Mouse (Mus musculus) C2C12 (cell line): ENCODE measurements around the gene Ccdc157. TPM values are rescaled to one million over a fixed set of nuclear protein-coding genes. Genes with fewer than 3 reads are reported as not detected.
A peak's percentile ranks its signal among the peaks of the same experiment; 100 is the strongest.

Experiments
- H3K27me3 ChIP-seq: one replicate; pipeline ENCODE4 v1.6.1; 2011; ENCODE audit not compliant: control insufficient read depth, insufficient read depth, insufficient read length
- H3K36me3 ChIP-seq: one replicate; pipeline ENCODE4 v1.6.1; 2011; ENCODE audit not compliant: control insufficient read depth, insufficient read depth
- H3K4me3 ChIP-seq: one replicate; pipeline ENCODE4 v1.5.1; 2011; ENCODE audit warnings: mild to moderate bottlenecking, control low read depth; ENCODE audit not compliant: poor library complexity, insufficient read depth, severe bottlenecking
- H3K79me2 ChIP-seq: one replicate; pipeline ENCODE4 v1.6.1; 2011; ENCODE audit not compliant: control insufficient read depth, insufficient read depth
- H3K79me3 ChIP-seq: one replicate; pipeline ENCODE4 v1.6.1; 2011; ENCODE audit warnings: low read depth, control low read depth
- H3ac ChIP-seq: one replicate; pipeline ENCODE3; 2011; ENCODE audit warnings: low read depth; ENCODE audit not compliant: control insufficient read depth, insufficient read length
- CEBPB ChIP-seq: IDR thresholded peaks from one replicate; pipeline ENCODE4 v1.6.1; 2011; ENCODE audit warnings: low read depth, mild to moderate bottlenecking, control low read depth, moderate library complexity
- CTCF ChIP-seq: IDR thresholded peaks from one replicate; pipeline ENCODE4 v1.5.1; 2011; ENCODE audit not compliant: control insufficient read depth, insufficient read depth, insufficient read length
- FOSL1 ChIP-seq: IDR thresholded peaks from one replicate; pipeline ENCODE4 v1.8.0; 2011; ENCODE audit warnings: mild to moderate bottlenecking, low read length; ENCODE audit not compliant: poor library complexity, insufficient read depth, severe bottlenecking
- MAX ChIP-seq: IDR thresholded peaks from one replicate; pipeline ENCODE4 v1.6.1; 2011; ENCODE audit warnings: mild to moderate bottlenecking, control low read depth
- MYOD1 ChIP-seq: IDR thresholded peaks from one replicate; pipeline ENCODE4 v1.6.1; 2011; ENCODE audit warnings: low read depth; ENCODE audit not compliant: control insufficient read depth, insufficient read length
- MYOG ChIP-seq: IDR thresholded peaks from one replicate; pipeline ENCODE4 v1.6.1; 2011; ENCODE audit not compliant: control insufficient read depth, insufficient read length; ENCODE audit errors: extremely low read depth
- USF1 ChIP-seq: IDR thresholded peaks from one replicate; pipeline ENCODE4 v1.6.1; 2011; ENCODE audit warnings: low read depth, mild to moderate bottlenecking, control low read depth, moderate library complexity
- polyA plus RNA-seq: library from polyadenylated mRNA; unstranded; fragments of >200 nt; fragmentation: generic; extraction: Trizol; gene quantifications from one replicate; pipeline ENCODE4 v1.2.1, GENCODE M21; 2012; ENCODE audit warnings: missing spikeins

Gene Ccdc157
- polyA plus RNA-seq, 1 experiment: 3.7 TPM

GRCm38 (mm10) chr11:4121691-4122090 is 38.4 kb downstream of the Ccdc157 start:
- Histone ChIP-seq H3K79me2 (no peaks in the 10 kb centered on the region), H3K79me3 (no peaks in the 10 kb centered on the region), H3K27me3 (no peaks in the 10 kb centered on the region), H3K36me3 (no peaks in the 10 kb centered on the region), H3ac (no peak overlapping the region), H3K4me3 (no peak overlapping the region)
- TF ChIP-seq CEBPB (no peak), MYOG (no peak), CTCF (no peak), FOSL1 (no peak), USF1 (no peak), MAX (no peak), MYOD1 (no peak)

DNA sequence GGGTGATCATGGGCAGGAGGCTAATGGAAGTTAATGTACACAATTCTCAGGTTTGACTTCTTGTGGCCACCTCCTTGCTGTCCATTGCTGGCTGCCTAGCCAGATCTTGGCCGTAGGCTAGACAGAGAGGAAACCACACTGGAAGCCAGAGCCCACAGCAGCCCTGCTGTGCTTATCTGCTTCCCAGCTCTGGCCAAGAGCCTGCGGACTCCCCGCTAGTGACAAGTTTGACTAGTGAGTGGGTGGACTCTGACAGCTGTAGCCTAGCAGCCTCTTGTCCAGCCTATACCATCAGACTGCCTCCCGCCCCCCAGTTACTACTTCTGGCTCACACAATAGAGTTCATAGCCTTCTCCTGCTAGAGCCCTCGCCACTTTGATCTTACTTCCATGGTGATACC is 40.5 kb downstream of the Ccdc157 start:
- Histone ChIP-seq H3K36me3 (no peaks in the 10 kb centered on the region), H3ac (no peak overlapping the region), H3K79me3 (no peaks in the 10 kb centered on the region), H3K27me3 (no peaks in the 10 kb centered on the region), H3K4me3 (no peak overlapping the region), H3K79me2 (no peaks in the 10 kb centered on the region)
- TF ChIP-seq MAX: no peak
- peak; percentile 6 for TF ChIP-seq MYOD1

DNA sequence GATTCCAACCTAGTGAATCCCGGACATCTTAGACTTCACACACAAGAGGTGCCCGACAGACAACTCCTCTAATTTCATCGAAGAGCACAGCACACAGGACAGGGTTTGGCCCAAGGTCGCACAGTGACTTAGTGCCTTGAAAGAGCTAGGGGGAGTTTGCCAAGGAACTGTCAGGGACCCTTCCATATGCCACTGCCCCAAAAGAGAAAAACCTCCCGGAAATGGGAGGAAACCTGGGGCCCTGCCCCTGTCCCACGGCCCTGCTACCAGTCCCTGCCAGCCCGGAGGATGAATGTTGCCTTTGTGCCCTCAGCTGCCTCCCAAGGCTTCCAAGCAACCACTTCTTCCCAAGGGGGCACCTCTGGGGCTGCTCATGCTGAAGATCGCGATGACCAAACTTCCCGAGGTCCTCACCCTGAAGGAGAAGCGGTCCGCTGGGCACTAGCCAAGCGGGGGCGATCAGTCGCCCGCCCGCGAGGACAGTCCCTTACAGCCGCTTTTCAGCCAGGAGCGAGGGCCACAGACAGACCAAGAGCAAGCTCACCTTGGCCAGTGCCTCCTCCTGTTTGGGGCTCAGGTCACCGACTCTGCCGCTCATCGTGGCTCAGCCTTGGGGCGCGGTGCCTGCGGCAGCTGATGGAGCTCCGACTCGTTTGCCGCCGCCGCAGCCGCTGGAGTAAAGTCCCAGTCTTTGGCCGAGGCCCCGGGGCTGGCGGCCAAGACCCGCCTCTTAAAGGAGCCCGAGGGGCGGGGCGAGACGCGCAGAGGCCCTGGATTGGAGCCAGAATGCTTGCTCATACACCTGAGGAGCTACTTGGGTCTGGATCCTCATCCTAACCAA is 41.8 kb downstream of the Ccdc157 start:
- Histone ChIP-seq H3K4me3 (peak overlapping the region; percentile 25), H3K36me3 (no peaks in the 10 kb centered on the region), H3K79me2 (no peaks in the 10 kb centered on the region), H3K79me3 (no peaks in the 10 kb centered on the region), H3K27me3 (no peaks in the 10 kb centered on the region), H3ac (peak overlapping the region; percentile 89)
- TF ChIP-seq CEBPB: no peak
- TF ChIP-seq MYOG: no peak
- no peak for TF ChIP-seq CTCF
- TF ChIP-seq USF1: no peak
- no peak for TF ChIP-seq MYOD1
- no peak for TF ChIP-seq FOSL1
- TF ChIP-seq MAX: no peak

DNA sequence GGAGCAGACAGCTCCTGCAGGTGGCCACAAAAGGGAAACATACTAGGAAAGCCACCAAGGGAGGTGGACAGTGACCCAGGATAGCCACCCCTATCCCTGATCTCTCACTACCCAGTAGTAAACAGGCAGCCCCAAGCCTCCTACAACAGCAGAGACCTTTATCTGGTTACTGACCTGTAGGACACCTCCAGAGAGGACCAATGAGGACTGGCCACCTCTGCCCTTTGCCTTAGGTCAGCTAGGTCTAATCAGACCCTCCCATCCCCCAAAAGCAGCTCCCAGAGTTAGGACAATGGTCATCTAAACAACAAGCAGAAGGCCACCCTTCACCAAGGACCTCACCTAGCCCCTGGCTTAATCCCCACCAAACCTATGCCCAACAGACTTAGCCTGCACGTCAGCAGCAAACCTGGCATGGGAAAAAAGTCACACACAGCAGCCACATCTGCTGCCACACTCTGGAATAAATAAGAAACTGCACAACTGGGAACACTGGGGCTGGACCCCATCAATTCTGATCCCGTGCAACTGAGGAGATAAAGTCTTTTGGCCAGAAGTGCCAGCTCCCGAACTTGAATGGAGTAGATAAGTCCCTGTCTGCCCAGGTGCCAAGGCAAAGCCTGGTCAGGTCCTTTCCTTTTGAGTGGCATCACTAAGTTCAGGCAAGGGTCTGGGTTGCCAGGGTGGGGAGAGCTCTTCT is 42.6 kb downstream of the Ccdc157 start:
- H3K4me3 ChIP-seq: peak overlapping the region; percentile 25

GRCm38 (mm10) chr11:4116458-4117141 is 43.5 kb downstream of the Ccdc157 start:
- H3K27me3 ChIP-seq: no peaks in the 10 kb centered on the region
- no peak for TF ChIP-seq MAX
- TF ChIP-seq FOSL1: no peak
- no peak for TF ChIP-seq CTCF
- TF ChIP-seq CEBPB: no peak
- TF ChIP-seq MYOD1: peak; percentile 63
- no peaks in the 10 kb centered on the region for H3K79me2 ChIP-seq
- no peaks in the 10 kb centered on the region for H3K79me3 ChIP-seq
- no peak overlapping the region for H3ac ChIP-seq
- no peak overlapping the region for H3K4me3 ChIP-seq
- H3K36me3 ChIP-seq: no peaks in the 10 kb centered on the region

More for the DNA sequence above, 42.6 kb downstream of the Ccdc157 start:
- H3ac ChIP-seq: peak overlapping the region; percentile 89
- no peaks in the 10 kb centered on the region for H3K79me3 ChIP-seq
- TF ChIP-seq CEBPB: no peak
- TF ChIP-seq USF1: no peak
- TF ChIP-seq FOSL1: no peak
- TF ChIP-seq MAX: no peak
- no peak for TF ChIP-seq MYOD1
- no peak for TF ChIP-seq CTCF
- TF ChIP-seq MYOG: no peak
- no peaks in the 10 kb centered on the region for H3K27me3 ChIP-seq
- no peaks in the 10 kb centered on the region for H3K36me3 ChIP-seq
- no peaks in the 10 kb centered on the region for H3K79me2 ChIP-seq
